Mouse (Mus musculus) small intestine, adult 2 months (tissue): ENCODE measurements around the gene Fa2h. TPM values are rescaled to one million over a fixed set of nuclear protein-coding genes. Genes with fewer than 3 reads are reported as not detected.
"Not testable (repeated sequence)": the region's sequence is repeated elsewhere in the genome, so short reads cannot be mapped to it uniquely, and the experiment has no call there.

Experiments
- H3K27ac ChIP-seq: fragments of 200-500 bp; 2 replicates; pipeline ENCODE4 v1.5.1; 2012; ENCODE audit warnings: low read depth, low read length, control low read depth, inconsistent platforms; ENCODE audit not compliant: insufficient read depth
- H3K27me3 ChIP-seq: fragments of 200-500 bp; 2 replicates; pipeline ENCODE4 v1.6.1; 2012; ENCODE audit warnings: mild to moderate bottlenecking, moderate library complexity, low read length, inconsistent platforms; ENCODE audit not compliant: control insufficient read depth, insufficient read depth
- H3K36me3 ChIP-seq: fragments of 200-500 bp; 2 replicates; pipeline ENCODE4 v1.6.1; 2012; ENCODE audit warnings: mild to moderate bottlenecking, low read length, control low read depth, inconsistent platforms; ENCODE audit not compliant: control insufficient read depth, insufficient read depth
- H3K4me1 ChIP-seq: fragments of 200-500 bp; 2 replicates; pipeline ENCODE4 v1.6.1; 2012; ENCODE audit warnings: low read length, inconsistent platforms, mixed read lengths; ENCODE audit not compliant: control insufficient read depth, insufficient read depth, insufficient read length
- H3K4me3 ChIP-seq: fragments of 200-500 bp; 2 replicates; pipeline ENCODE4 v1.5.1; 2012; ENCODE audit warnings: low read depth, mild to moderate bottlenecking, control low read depth, inconsistent platforms, low read length, moderate library complexity
- CTCF ChIP-seq: fragments of 200-500 bp; IDR thresholded peaks from 2 replicates; pipeline ENCODE4 v1.5.1; 2012; ENCODE audit warnings: low read depth, mild to moderate bottlenecking, control low read depth, inconsistent platforms, low read length, moderate library complexity, mixed read lengths; ENCODE audit not compliant: insufficient replicate concordance, insufficient read length; ENCODE audit errors: extremely low read depth
- POLR2A ChIP-seq: fragments of 200-500 bp; IDR thresholded peaks from 2 replicates; pipeline ENCODE4 v1.6.1; 2012; ENCODE audit warnings: low read depth, mild to moderate bottlenecking, control low read depth, inconsistent platforms, low read length, moderate library complexity
- WGBS: fragments of 180-500 bp; shearing (Covaris S2); methylation state at CpG from one replicate; pipeline ENCODE4 v1.1.7; 2018; 5-methylcytosine and 5-hydroxymethylcytosine counted together
- polyA plus RNA-seq: library from polyadenylated mRNA; depleted of rRNA; stranded (reverse); fragments of >200 nt; gene quantifications from 2 replicates; pipeline ENCODE4 v1.2.3, GENCODE M21; 2012

The Fa2h gene
- polyA plus RNA-seq, 1 experiment, result 0.19 TPM

DNA sequence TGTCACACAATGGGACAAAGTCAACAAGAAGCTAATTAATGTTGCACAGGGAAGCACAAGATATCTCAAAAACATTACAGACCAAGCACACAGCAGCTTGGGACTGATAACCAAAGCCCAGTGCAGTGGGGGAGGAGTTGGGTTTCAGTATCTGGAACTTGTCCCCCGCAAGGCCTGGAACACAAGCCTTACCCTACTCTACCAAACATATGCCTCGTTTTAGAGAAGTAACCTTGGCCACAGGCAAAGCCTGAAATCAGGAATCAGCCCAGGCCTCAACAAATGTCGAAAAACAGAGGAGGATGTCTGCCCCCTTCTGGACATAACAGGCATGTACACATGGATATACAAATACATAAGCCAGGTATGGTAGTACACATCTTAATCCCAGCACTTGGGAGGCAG is 80.9 kb downstream of the Fa2h start:
- Histone ChIP-seq H3K27me3 (no peaks in the 10 kb centered on the region), H3K4me3 (no peak overlapping the region), H3K27ac (no peak overlapping the region), H3K36me3 (peaks cover 24% of the 10 kb centered on the region), H3K4me1 (no peaks in the 10 kb centered on the region)
- TF ChIP-seq POLR2A, result no peak
- no peak; the same call in 1 of the 2 replicates for TF ChIP-seq CTCF
- whole genome bisulfite sequencing, result 74% methylated on average over 3 of the region's 3 CpGs

DNA sequence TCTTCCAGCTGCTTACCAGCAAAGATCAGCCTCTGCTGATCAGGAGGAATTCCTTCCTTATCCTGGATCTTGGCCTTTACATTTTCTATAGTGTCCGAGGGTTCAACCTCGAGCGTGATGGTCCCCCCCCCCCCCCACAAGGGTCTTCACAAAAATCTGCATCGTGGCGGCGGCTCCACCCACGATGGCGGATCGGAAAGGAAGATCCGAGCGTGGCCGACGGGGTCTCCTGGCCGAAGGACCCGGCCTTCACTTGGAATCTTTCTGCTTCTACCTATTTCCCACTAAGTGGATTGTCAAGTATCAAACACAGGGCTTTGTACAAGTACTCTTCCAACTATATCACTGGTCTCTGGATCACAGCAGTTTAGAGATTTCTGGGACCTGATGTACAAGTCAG is 83.6 kb downstream of the Fa2h start:
- H3K4me1 ChIP-seq, H3K27ac ChIP-seq, H3K27me3 ChIP-seq, H3K4me3 ChIP-seq: not testable (repeated sequence)
- WGBS, result 90% methylated on average over 15 of the region's 15 CpGs
- H3K36me3 ChIP-seq, result peaks cover 15% of the 10 kb centered on the region

DNA sequence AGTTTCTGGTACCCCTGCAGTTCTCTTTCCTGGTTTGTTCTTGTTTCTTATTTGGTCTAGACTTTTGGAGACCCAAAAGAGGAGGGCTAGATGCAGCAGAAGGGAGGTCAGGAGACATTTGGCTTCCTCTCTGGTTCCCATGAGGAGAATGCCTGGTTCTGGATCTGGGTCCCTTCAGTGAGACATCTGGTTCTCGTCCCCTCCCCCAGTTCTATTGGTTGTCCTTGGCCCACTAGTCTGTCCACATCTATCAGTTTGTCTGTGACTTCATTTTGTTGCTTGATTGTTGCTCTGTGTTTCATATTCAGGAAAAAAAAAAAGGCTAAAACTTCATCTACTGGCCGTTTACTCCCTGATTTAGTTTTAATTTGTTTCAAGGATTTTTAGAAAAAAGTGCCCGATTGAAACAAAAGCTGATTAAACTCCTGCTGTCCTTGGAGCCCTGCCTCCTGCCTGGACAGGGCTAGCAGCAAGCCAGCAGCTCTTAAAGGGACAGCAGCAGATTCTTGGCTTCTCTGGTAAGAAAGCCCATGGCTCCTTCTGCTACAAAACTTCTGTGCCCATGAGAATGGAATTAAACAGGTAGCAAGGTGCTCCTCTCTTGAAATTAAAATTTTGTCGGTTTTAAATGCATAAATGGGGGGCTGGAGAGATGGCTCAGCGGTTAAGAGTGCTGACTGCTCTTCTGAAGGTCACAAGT is 88.4 kb downstream of the Fa2h start:
- H3K4me1 ChIP-seq, result no peaks in the 10 kb centered on the region
- 35% methylated on average over 5 of the region's 5 CpGs for WGBS
- no peaks in the 10 kb centered on the region for H3K27me3 ChIP-seq
- H3K27ac ChIP-seq, result no peak overlapping the region
- no peak overlapping the region for H3K4me3 ChIP-seq
- H3K36me3 ChIP-seq, result no peaks in the 10 kb centered on the region
- TF ChIP-seq CTCF (no peak), POLR2A (no peak)

DNA sequence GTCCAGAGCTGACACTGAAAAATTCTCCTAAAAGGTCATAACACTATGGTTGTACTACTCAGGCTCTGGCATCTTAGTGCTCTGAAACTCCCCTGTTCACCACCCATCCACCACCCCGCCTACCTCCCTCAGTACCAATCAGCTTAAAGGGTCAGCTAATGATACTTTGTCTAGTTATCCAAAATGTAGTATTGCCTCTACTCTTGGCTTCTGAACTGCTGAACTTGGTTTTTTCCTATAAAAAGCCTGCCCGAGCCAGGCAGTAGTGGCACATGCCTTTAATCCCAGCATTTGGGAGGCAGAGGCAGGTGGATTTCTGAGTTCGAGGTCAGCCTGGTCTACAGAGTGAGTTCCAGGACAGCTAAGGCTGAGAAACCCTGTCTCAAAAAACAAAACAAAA is 89.3 kb downstream of the Fa2h start:
- TF ChIP-seq CTCF, result no peak
- TF ChIP-seq POLR2A, result no peak
- no peak overlapping the region for H3K27ac ChIP-seq
- H3K36me3 ChIP-seq, result no peaks in the 10 kb centered on the region
- 90% methylated on average over 3 of the region's 3 CpGs for WGBS
- H3K4me3 ChIP-seq, result no peak overlapping the region
- H3K27me3 ChIP-seq, result no peaks in the 10 kb centered on the region
- H3K4me1 ChIP-seq, result no peaks in the 10 kb centered on the region

DNA sequence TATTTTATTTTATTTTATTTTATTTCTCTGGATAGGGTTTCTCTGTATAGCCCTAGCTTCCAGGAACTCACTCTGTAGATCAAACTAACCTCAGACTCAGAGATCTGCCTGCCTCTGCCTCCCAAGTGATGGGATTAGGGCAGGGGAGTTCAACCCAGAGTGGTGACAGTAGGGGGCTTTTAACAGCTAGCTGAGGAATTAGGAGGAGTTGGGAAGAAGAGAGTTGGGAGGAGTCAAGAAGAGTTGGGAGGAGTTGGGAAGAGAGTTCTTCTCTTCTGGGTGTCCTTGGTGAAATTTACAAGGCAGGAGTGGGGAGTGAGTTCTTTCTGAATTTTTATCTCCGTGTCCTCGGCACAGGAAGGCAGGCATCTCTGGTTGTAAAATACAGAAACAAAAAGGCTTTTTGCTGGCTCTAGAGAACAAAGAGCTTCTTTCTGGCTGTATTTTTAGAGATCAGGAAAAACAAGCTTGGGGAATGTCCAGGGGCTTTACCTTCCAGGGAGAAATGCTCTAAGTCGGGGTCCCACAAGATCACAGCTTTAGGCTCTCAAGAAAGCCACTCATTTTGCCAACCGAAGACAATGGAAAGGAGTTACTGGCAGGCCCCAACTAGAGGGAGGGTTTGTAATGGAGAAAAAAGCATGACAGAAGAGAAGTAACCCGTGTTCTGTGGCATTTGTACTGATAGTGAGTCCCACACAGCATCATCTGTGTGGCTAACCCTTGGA is 90.4 kb downstream of the Fa2h start:
- WGBS, result 72% methylated on average over 5 of the region's 5 CpGs
- not testable (repeated sequence) for H3K27ac ChIP-seq, H3K4me1 ChIP-seq, H3K36me3 ChIP-seq, H3K4me3 ChIP-seq, H3K27me3 ChIP-seq

DNA sequence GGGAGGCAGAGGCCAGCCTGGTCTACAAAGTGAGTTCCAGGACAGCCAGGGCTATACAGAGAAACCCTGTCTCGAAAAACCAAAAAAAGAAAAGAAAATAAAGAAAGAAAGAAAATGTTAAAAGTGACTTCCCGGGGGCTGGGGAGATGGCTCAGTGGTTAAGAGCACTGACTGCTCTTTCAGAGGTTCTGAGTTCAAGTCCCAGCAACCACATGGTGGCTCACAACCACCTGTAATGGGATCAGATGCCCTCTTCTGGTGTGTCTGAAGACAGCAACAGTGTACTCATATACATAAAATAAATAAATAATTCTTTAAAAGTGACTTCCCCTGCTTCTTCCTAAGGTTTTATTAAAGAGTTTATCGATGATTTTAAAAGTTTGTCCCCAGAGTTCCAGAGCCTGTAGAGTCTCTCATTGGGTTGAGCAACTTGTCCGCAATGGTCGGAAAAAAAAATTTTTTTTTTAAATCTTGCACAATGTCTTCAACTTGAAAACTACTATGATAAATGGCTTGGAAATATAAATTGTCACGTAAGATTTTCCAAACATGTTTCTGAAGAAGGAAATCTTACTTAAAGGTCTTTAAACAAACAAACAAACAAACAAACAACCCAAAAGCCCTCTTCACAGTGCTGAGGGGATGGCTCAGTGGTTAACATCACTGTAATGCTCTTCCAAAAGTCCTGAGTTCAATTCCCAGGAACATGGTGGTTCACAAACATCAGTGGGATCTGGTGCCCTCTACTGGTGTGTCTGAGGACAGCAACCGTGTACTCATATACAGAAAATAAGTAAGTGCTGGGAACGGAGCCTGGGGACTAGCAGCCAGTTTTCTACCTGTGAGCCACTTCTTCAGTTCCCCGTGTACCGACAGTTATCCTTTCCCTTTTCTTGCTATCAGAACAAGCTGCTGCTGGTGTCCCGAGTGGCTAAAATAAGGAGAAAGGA is 92.8 kb downstream of the Fa2h start:
- peaks cover 5% of the 10 kb centered on the region; the same call in 1 of the 2 replicates for H3K36me3 ChIP-seq
- H3K4me3 ChIP-seq, result peak overlapping the region; percentile 46
- 57% methylated on average over 11 of the region's 11 CpGs for WGBS
- no peaks in the 10 kb centered on the region for H3K4me1 ChIP-seq
- no peaks in the 10 kb centered on the region for H3K27me3 ChIP-seq
- no peak overlapping the region for H3K27ac ChIP-seq
- TF ChIP-seq CTCF (peak; percentile 24; the same call in 1 of the 2 replicates), POLR2A (no peak)
